Mouse (Mus musculus) c-Kit-positive CD71-positive TER-119-negative erythroid progenitor cells, embryonic 14.5 days (primary cell): ENCODE data around the gene Gdpd5.
"Not testable (repeated sequence)": the region's sequence is repeated elsewhere in the genome, so short reads cannot be mapped to it uniquely, and the experiment has no call there.

Experiments
- DNase-seq: peaks from one replicate; pipeline ENCODE4 v3.0.0-alpha.2; 2013; ENCODE audit warnings: low read depth

Gdpd5 gene

DNA sequence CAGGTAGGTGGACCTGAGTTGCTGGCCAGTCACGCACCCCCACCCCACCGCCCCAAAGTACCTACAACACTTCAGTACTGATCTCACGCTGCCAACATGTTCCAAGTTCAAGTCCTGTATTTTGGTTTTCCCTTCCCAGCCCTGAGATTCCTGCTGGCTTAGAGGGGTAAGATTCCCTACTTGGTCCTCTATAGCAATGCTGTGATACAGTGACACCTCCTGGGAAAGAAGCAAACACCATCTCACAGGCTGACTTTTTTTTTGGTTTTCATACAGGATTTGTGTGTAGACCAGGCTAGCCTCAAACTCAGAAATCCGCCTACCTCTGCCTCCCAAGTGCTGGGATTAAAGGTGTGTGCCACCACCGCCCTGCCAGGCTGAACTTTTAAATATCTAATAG lies 96.0 kb downstream of the Gdpd5 start:
- DNase-seq, result no peak

GRCm38 (mm10) chr7:99482637-99483036 lies 101.4 kb downstream of the Gdpd5 start:
- no peak for DNase-seq

GRCm38 (mm10) chr7:99483271-99483923 lies 102.2 kb downstream of the Gdpd5 start, which contains the start of gene Rps3:
TSS of gene Rps3 (minus strand) at chr7:99483738.
- peak; percentile 95 for DNase-seq

- DNase-seq, result no peak
These were observed 102.7 kb downstream of the Gdpd5 start for GRCm38 (mm10) chr7:99483924-99484319.

DNA sequence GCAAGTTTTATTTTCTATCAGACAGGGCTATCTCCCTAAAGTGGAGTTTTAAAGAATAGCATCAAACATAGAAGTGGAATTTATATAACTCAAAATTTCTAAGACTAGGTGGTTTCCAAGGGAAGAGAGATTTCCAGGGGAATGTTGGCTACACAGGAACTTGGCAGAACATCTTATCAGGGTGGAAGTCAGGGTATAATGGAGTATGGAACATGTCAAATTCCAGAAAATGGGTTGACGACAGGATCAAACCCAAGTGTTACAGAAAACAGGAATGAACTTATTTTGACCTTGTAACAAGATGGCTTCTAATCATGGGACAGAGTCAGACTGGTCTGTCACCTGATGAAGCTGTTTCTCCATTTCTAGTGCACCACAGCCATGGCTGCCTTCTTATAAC lies 103.5 kb downstream of the Gdpd5 start:
- DNase-seq, result no peak

GRCm38 (mm10) chr7:99489708-99490107 lies 108.5 kb downstream of the Gdpd5 start:
- no peak for DNase-seq

GRCm38 (mm10) chr7:99499128-99499527 lies 117.9 kb downstream of the Gdpd5 start:
- DNase-seq, result no peak

DNA sequence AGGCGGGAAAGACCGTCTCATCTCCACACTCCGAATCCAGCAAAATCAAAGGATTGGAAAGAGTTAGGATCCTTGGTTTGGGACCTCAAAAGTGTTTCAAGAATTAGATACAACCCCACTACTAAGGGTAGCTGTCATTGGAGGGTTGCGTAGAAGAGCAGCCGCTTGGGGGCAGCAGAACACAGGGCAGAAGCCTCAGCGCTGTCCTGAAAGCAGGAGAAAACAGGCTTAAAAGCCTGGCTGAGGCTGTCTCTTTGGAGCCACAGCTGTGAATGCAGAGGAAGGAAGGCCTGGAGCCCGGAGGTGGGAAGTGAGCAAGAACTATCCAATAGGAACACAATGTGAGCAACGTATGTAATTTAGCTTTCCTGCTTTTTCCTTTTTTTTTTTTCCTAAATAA lies 119.0 kb downstream of the Gdpd5 start:
- DNase-seq, result peak; percentile 62

DNA sequence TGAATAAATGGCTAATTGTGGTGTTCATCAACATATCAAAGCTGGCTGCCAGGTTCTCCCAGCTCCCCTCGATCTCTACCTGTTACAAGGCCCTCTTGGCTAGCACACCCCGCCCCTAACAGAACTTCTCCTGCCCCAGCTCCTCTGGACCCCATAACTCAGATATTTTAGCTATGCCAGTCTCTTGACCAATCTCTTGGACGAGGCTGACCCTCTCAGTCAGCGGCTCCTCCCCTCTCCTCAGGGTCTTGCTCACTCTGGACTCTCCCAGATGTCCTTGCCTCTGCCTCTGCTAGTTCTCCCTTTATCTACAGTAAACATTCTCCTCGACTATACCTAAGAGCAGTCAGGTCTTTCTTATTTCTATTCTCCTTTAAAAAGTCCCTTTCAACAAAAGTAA lies 119.4 kb downstream of the Gdpd5 start:
- DNase-seq, result no peak

DNA sequence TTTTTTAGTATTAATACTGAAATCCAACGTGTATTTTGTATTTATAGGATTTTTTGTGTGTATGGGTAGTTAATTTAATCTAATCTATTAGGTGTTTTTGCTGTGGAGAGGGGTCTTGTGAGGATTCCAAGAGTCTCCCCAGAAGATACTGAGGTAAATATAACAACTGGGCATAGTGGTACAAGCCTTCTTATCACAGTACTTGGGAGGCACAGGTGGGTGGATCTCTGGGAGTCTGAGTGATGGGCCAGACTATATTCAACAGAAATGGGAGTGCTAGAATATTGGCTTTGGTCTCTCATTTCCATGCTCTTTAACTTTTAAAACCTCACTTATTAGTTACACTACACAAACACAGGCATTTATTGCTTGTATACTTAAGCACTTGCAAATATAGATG lies 119.9 kb downstream of the Gdpd5 start:
- no peak for DNase-seq

GRCm38 (mm10) chr7:99504556-99504955 lies 123.3 kb downstream of the Gdpd5 start:
- DNase-seq, result no peak

DNA sequence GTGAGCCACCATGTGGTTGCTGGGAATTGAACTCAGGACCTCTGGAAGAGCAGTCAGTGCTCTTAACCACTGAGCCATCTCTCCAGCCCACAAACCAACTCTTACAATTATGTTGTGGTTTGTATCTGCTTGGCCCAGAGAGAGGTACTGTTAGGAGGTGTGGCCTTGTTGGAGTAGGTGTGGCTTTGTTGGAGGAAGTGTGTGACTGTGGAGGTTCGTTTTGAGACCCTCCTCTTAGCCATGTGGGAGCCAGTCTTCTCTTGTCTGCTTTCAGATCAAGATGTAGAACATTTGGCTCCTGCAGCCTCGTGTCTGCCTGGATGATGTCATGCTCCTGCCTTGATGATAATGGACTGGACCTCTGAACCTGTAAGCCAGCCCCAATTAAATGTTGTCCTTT lies 127.0 kb downstream of the Gdpd5 start:
- not testable (repeated sequence) for DNase-seq

- no peak for DNase-seq
These were observed 128.9 kb downstream of the Gdpd5 start for GRCm38 (mm10) chr7:99510087-99510501.
